Mouse (Mus musculus) lung, embryonic 16.5 days (tissue): Measurements from ENCODE around the gene Zdhhc18. TPM values are rescaled to one million over a fixed set of nuclear protein-coding genes. Genes with fewer than 3 reads are reported as not detected.

Source experiments
- ATAC-seq: fragments of 200-750 bp; cut with Nextera tagmentation; 2 replicates; pipeline ENCODE4 v1.8.0; 2017; ENCODE audit warnings: low read depth, mild to moderate bottlenecking, moderate library complexity
- H3K27ac ChIP-seq: fragments of 300-500 bp; sonication (generic); 2 replicates; pipeline ENCODE4 v1.5.1; 2014; ENCODE audit warnings: mild to moderate bottlenecking, control low read depth, low read length
- H3K27me3 ChIP-seq: fragments of 300-500 bp; sonication (generic); 2 replicates; pipeline ENCODE4 v1.6.1; 2014; ENCODE audit warnings: low read depth, low read length, mixed read lengths; ENCODE audit not compliant: control insufficient read depth, insufficient read depth
- H3K36me3 ChIP-seq: fragments of 300-500 bp; sonication (generic); 2 replicates; pipeline ENCODE4 v1.6.1; 2014; ENCODE audit warnings: low read length; ENCODE audit not compliant: control insufficient read depth, insufficient read depth
- H3K4me1 ChIP-seq: fragments of 300-500 bp; sonication (generic); replicated peaks from 2 replicates; pipeline ENCODE4 v1.6.1; 2014; ENCODE audit warnings: low read length, mixed read lengths; ENCODE audit not compliant: control insufficient read depth, insufficient read depth
- H3K4me2 ChIP-seq: fragments of 300-500 bp; sonication (generic); 2 replicates; pipeline ENCODE4 v1.6.1; 2014; ENCODE audit warnings: low read depth, low read length, control low read depth
- H3K4me3 ChIP-seq: fragments of 300-500 bp; sonication (generic); 2 replicates; pipeline ENCODE4 v1.5.1; 2014; ENCODE audit warnings: mild to moderate bottlenecking, low read length, control low read depth
- H3K9ac ChIP-seq: fragments of 300-500 bp; sonication (generic); 2 replicates; pipeline ENCODE4 v1.6.1; 2014; ENCODE audit warnings: low read length, control low read depth
- H3K9me3 ChIP-seq: fragments of 300-500 bp; sonication (generic); 2 replicates; pipeline ENCODE4 v1.6.1; 2016; ENCODE audit warnings: low read length; ENCODE audit not compliant: control insufficient read depth
- WGBS: fragments of 180-500 bp; shearing (Covaris S2); extraction: QIAGEN DNeasy Blood & Tissue Kit; methylation state at CpG from one replicate; pipeline ENCODE4 v1.1.7; 2014; 5-methylcytosine and 5-hydroxymethylcytosine counted together
- polyA plus RNA-seq: library from polyadenylated mRNA; unstranded; fragments of >200 nt; fragmentation: Nextera tagmentation; extraction: Ambion mirVana; gene quantifications from 2 replicates; pipeline ENCODE4 v1.2.1, GENCODE M21; 2015

Zdhhc18 gene
- polyA plus RNA-seq, 1 experiment from 2014 or later, result 3.1 TPM

DNA sequence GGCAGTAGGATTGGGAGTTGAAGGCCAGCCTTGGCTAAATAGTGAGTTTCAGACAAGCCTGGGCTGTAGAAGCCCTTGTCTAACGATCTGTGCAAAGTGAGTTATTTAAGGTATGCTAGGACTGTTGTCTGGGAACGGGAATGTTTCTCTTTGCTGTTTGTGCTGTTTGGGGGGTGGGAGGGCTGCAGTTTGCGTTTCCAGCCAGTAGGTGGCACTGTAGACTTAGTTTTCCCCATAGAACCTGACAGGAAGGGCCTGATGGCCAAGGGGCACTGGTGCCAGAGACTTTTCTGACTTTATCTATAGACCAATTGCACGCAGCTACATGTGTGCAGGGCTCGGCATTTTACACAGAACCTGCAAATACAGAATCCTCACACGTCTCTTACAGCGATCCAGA lies 57.4 kb downstream of the Zdhhc18 start:
- peaks cover 15% of the 10 kb centered on the region for H3K36me3 ChIP-seq
- H3K27me3 ChIP-seq, result no peaks in the 10 kb centered on the region
- peak; percentile 67 for ATAC-seq
- no peak overlapping the region for H3K4me2 ChIP-seq
- H3K4me3 ChIP-seq, result no peak overlapping the region
- no peaks in the 10 kb centered on the region for H3K9me3 ChIP-seq
- 28% methylated on average over 7 of the region's 7 CpGs for WGBS
- H3K27ac ChIP-seq, result no peak overlapping the region
- no peak overlapping the region for H3K9ac ChIP-seq
- no peaks in the 10 kb centered on the region for H3K4me1 ChIP-seq

DNA sequence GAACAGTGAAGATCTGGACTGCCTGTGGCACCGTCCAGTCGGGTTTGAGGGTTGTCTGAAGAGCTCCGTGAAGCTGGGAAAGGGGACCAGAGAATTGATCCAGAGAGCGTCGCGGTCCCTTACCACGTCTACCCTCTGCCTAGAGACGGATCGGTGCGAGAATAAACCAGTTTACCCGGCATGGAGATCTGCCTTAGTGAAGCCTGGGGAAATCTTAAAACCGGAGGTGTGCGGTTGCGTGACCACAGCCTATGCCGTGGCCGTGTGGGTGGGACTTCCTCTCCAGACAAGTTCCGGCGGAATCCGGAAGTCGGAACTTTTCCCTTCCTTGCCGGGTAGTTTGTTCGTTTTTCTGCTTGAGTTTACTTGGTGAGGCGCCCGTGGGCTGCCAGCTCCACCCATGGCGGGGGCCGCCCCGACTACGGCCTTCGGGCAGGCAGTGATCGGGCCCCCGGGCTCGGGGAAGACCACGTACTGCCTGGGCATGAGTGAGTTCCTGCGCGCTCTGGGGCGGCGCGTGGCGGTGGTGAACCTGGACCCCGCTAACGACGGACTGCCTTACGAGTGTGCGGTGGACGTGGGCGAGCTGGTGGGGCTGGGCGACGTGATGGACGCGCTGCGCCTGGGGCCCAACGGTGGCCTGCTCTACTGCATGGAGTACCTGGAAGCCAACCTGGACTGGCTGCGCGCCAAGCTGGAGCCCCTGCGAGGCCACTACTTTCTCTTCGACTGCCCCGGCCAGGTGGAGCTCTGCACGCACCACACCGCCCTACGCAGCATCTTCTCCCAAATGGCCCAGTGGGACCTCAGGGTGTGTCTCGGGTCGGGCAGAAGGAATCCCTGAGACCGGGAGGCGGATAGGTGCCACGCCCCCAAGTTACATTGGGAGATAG lies 65.6 kb downstream of the Zdhhc18 start, which contains the start of gene Gpn2:
Gpn2 (plus strand) TSS at position 304 of the 893 bp plus-strand sequence.
- Histone ChIP-seq H3K27ac (peak within 1 kb of the TSS; percentile 78), H3K9me3 (no peaks in the 10 kb centered on the region), H3K4me1 (peaks cover 11% of the 10 kb centered on the region), H3K27me3 (no peaks in the 10 kb centered on the region), H3K36me3 (peaks cover 9% of the 10 kb centered on the region), H3K4me2 (peak within 1 kb of the TSS; percentile 98), H3K4me3 (peak within 1 kb of the TSS; percentile 99), H3K9ac (peak within 1 kb of the TSS; percentile 91)
- ATAC-seq, result peak; percentile 92
- WGBS, result under 1% methylated on average over 65 of the region's 65 CpGs

DNA sequence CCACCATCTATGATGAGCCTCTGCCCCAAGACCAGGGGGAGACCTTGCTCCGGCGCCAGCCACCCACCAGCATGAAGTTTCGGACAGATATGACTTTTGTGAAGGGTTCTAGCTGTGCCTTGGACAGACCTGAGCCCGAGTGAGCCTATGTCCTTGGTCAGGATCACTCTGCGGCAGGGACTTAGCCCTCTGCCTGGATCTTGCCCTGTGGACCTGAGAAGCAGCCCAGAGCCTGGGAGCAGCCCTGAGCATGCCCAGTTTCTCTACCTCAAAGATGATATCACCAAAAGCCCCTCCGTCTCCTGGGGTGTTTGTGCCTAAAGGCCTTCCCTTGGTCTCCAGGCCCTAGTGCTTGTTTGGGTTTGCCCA lies 66.3 kb downstream of the Zdhhc18 start:
- WGBS, result 60% methylated on average over 6 of the region's 6 CpGs
- ATAC-seq, result 0 out of 2 replicates have a peak, but pooled peaks have one; percentile 4
- H3K4me1 ChIP-seq, result peaks cover 11% of the 10 kb centered on the region

DNA sequence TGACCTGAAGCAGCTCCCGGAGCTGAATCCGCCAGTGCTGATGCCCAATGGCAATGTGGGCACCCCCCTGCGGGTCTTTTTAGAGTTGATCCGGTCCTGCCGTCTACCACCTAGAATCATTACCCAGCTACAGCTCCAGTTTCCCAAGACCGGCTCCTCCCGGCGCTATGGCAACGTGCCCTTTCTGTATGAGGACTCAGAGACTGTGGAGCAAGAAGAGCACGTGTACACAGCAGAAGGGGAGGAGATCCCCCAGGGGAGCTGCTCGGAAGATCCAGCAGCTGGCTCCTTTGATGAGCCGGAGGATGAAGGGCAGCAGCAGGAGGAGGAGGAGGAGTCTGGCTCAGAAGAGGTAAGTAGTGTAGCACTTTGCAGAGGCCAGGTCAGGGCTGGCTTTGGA lies 72.0 kb downstream of the Zdhhc18 start:
- 78% methylated on average over 12 of the region's 12 CpGs for WGBS
- Histone ChIP-seq H3K27me3 (no peaks in the 10 kb centered on the region), H3K27ac (no peak overlapping the region), H3K9me3 (no peaks in the 10 kb centered on the region), H3K4me3 (no peak overlapping the region), H3K4me1 (peaks cover 5% of the 10 kb centered on the region), H3K9ac (no peak overlapping the region), H3K36me3 (peaks cover 15% of the 10 kb centered on the region), H3K4me2 (no peak overlapping the region)
- ATAC-seq, result no peak

More for the DNA sequence above, 66.3 kb downstream of the Zdhhc18 start:
- no peaks in the 10 kb centered on the region for H3K27me3 ChIP-seq
- peak overlapping the region; percentile 91 for H3K9ac ChIP-seq
- no peaks in the 10 kb centered on the region for H3K9me3 ChIP-seq
- H3K4me2 ChIP-seq, result peak overlapping the region; percentile 98
- H3K36me3 ChIP-seq, result peaks cover 13% of the 10 kb centered on the region
- H3K27ac ChIP-seq, result peak overlapping the region; percentile 78
- peak overlapping the region; percentile 99 for H3K4me3 ChIP-seq

DNA sequence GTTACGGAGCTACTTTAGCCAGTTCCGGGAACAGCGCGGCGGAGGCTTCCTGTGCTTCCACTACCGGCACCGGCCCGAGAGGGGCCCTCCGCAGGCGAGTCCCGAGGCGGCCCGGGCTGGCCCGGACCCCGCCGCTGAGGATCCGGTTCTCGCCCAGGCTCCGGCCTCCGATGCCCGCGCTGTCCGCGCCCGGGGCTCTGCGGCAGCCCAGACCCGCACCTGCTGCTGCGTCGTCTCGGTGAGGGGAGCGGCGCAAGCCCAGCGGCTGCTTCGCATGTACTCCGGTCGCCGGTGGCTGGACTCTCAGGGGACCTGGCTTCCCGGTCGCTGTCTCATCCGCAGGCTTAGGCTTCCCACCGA lies 75.1 kb downstream of the Zdhhc18 start:
- 0% methylated on average over 39 of the region's 41 CpGs for WGBS
- Histone ChIP-seq H3K9me3 (no peaks in the 10 kb centered on the region), H3K4me2 (peak overlapping the region; percentile 96), H3K27ac (peak overlapping the region; percentile 56; the same call in 1 of the 2 replicates), H3K4me3 (peak overlapping the region; percentile 71), H3K9ac (peak overlapping the region; percentile 79), H3K4me1 (peaks cover 5% of the 10 kb centered on the region), H3K27me3 (no peaks in the 10 kb centered on the region), H3K36me3 (peaks cover 11% of the 10 kb centered on the region)
- peak; percentile 56 for ATAC-seq

DNA sequence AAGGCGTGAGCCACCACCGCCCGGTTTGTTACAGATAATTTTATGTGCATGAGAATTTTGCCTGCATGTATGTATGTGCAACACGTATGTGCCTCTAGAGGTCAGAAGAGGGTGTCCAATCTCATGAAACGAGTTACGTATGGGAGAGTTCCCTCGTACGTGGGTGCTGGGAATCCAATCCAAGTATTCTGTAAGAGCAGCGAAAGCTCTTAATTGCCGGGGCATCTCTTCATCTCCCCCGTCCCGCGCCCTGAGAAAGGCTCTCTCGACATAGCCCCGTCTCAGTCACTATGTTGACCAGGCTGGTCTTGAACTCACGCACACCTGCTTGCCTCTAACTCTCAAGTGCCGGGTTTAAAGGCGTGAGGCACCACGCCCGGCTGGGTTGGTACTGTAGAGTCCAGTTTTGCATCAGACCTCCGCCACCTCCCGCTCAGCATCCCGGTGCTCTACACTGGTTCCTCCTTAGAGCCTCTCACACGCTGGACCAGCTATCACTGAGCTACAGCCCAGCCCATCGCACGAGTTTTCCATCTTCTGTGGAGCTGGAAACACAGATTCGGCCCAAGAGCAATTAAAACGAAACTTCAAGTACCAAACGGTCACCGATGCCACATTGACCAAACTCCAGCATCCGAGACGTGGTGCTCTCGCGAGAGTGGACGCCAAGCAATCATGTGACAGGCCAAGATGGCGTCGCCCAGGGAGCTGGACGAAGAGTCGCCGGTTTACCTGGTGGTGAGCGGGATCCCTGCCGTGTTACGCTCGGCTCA lies 75.7 kb downstream of the Zdhhc18 start, which contains the start of gene Gpatch3:
Gpatch3 (plus strand) TSS at position 676 of the 773 bp plus-strand sequence.
- no peaks in the 10 kb centered on the region for H3K9me3 ChIP-seq
- H3K27me3 ChIP-seq, result no peaks in the 10 kb centered on the region
- peaks cover 11% of the 10 kb centered on the region for H3K36me3 ChIP-seq
- ATAC-seq, result peak; percentile 94
- peak within 1 kb of the TSS; percentile 56 for H3K27ac ChIP-seq
- H3K9ac ChIP-seq, result peak within 1 kb of the TSS; percentile 79
- peak within 1 kb of the TSS; percentile 71 for H3K4me3 ChIP-seq
- H3K4me2 ChIP-seq, result peak within 1 kb of the TSS; percentile 96
- 6% methylated on average over 44 of the region's 44 CpGs for WGBS
- H3K4me1 ChIP-seq, result peaks cover 5% of the 10 kb centered on the region

DNA sequence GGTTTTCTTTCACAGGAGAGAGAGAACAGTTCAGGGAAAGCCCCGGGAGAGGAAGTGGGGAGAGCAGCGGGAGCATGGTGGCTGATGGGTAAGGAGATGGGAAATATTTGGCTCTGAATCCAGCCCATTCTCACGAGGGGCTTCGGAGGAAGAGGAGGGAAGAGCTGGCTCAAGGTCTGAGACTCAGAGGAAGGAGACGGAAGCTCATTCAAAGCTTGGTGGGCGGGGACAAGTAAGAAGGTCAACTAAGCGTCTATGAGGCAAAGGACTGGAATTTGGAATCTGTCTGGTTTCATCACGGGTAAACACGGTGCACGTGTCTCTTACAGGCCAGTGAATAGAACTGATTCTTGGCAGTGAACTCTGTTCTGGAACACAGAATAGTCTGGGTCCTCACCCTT lies 79.9 kb downstream of the Zdhhc18 start:
- no peak for ATAC-seq
- Histone ChIP-seq H3K4me3 (no peak overlapping the region), H3K9ac (no peak overlapping the region), H3K27ac (no peak overlapping the region), H3K36me3 (no peaks in the 10 kb centered on the region), H3K27me3 (no peaks in the 10 kb centered on the region), H3K9me3 (no peaks in the 10 kb centered on the region), H3K4me2 (no peak overlapping the region; the same call in 1 of the 2 replicates), H3K4me1 (no peaks in the 10 kb centered on the region; the same call in 1 of the 2 replicates)
- WGBS, result 46% methylated on average over 10 of the region's 10 CpGs

DNA sequence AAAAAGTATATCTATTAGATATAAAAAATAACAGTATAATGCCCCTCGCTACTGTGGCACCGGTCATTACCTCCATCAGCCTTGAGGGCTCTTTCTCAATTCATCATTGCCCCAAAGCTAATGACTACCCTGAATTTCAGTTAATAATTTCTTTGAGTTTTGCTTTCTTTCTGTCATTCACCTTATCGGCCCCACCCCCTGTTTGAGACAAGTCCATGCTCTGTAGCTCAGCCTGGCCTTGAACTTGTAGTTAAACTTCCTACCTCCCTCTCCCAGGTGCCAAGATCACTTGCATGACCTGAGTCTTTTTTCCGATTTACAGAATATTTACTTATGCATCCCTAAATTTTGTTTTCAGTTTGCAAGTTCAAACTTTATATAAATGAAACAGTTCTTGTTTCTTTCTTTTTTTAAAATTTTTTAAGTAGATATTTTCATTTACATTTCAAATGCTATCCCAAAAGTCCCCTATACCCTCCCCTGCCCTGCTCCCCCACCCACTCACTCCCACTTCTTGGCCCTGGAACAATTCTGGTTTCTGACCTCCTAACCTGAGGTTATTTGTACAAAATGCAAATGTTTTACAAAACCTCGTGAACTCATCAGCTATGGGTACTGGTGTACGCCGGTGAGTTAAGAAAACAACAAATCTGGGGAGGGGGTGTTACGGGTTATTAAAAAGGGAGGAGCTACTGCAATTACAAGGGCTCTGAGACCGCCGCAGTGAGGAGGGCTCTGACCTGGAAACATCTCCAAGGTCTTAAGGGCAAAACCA lies 80.5 kb downstream of the Zdhhc18 start:
- Histone ChIP-seq H3K27me3 (no peaks in the 10 kb centered on the region), H3K9me3 (0 out of 2 replicates have a peak, but pooled peaks cover under 1% of the 10 kb centered on the region), H3K4me3 (no peak overlapping the region), H3K4me2 (no peak overlapping the region; the same call in 1 of the 2 replicates), H3K4me1 (no peaks in the 10 kb centered on the region), H3K36me3 (no peaks in the 10 kb centered on the region), H3K9ac (no peak overlapping the region), H3K27ac (no peak overlapping the region)
- ATAC-seq, result no peak
- WGBS, result 78% methylated on average over 10 of the region's 10 CpGs
